Mouse (Mus musculus) hindbrain, embryonic 13.5 days (tissue): ENCODE measurements around the gene Dpf3. TPM values are rescaled to one million over a fixed set of nuclear protein-coding genes. Genes with fewer than 3 reads are reported as not detected.

ENCODE experiments used
- ATAC-seq: fragments of 200-750 bp; cut with Nextera tagmentation; 2 replicates; pipeline ENCODE4 v1.8.0; 2017; ENCODE audit warnings: moderate TSS enrichment; ENCODE audit not compliant: low FRiP score
- H3K27ac ChIP-seq: fragments of 300-500 bp; sonication (generic); 2 replicates; pipeline ENCODE4 v1.5.1; 2015; ENCODE audit warnings: inconsistent platforms, mild to moderate bottlenecking, moderate library complexity
- H3K27me3 ChIP-seq: fragments of 300-500 bp; sonication (generic); 2 replicates; pipeline ENCODE4 v1.6.1; 2015; ENCODE audit warnings: mild to moderate bottlenecking, inconsistent platforms
- H3K36me3 ChIP-seq: fragments of 300-500 bp; sonication (generic); 2 replicates; pipeline ENCODE4 v1.6.1; 2015; ENCODE audit warnings: mild to moderate bottlenecking, inconsistent platforms
- H3K4me1 ChIP-seq: fragments of 300-500 bp; sonication (generic); replicated peaks from 2 replicates; pipeline ENCODE4 v1.6.1; 2015; ENCODE audit warnings: inconsistent platforms
- H3K4me2 ChIP-seq: fragments of 300-500 bp; sonication (generic); 2 replicates; pipeline ENCODE4 v1.6.1; 2015; ENCODE audit warnings: inconsistent platforms, mild to moderate bottlenecking, moderate library complexity
- H3K4me3 ChIP-seq: fragments of 300-500 bp; sonication (generic); 2 replicates; pipeline ENCODE4 v1.5.1; 2015; ENCODE audit warnings: mild to moderate bottlenecking, inconsistent platforms
- H3K9ac ChIP-seq: fragments of 300-500 bp; sonication (generic); 2 replicates; pipeline ENCODE4 v1.6.1; 2015; ENCODE audit warnings: mild to moderate bottlenecking, inconsistent platforms
- H3K9me3 ChIP-seq: fragments of 300-500 bp; sonication (generic); 2 replicates; pipeline ENCODE4 v1.6.1; 2016; ENCODE audit warnings: inconsistent platforms
- WGBS: fragments of 180-500 bp; shearing (Covaris S2); methylation state at CpG from one replicate; pipeline ENCODE4 v1.1.7; 2015; 5-methylcytosine and 5-hydroxymethylcytosine counted together
- polyA plus RNA-seq: library from polyadenylated mRNA; unstranded; fragments of >200 nt; fragmentation: Nextera tagmentation; extraction: Ambion mirVana; gene quantifications from 2 replicates; pipeline ENCODE4 v1.2.1, GENCODE M21; 2015

The Dpf3 gene
- polyA plus RNA-seq, 1 experiment from 2014 or later: 27.7 TPM

- no peak overlapping the region for H3K27ac ChIP-seq
- no peaks in the 10 kb centered on the region for H3K36me3 ChIP-seq
- no peak overlapping the region for H3K4me2 ChIP-seq
- no peaks in the 10 kb centered on the region for H3K27me3 ChIP-seq
- peaks cover 14% of the 10 kb centered on the region; the same call in 1 of the 2 replicates for H3K4me1 ChIP-seq
- no peaks in the 10 kb centered on the region for H3K9me3 ChIP-seq
- ATAC-seq: no peak
- no peak overlapping the region for H3K4me3 ChIP-seq
- whole genome bisulfite sequencing: 49% methylated on average over 8 of the region's 8 CpGs
- H3K9ac ChIP-seq: no peak overlapping the region
Observed at GRCm38 (mm10) chr12:83451850-83452249, 35.7 kb downstream of the Dpf3 start.

- Histone ChIP-seq H3K4me3 (no peak overlapping the region), H3K9ac (no peak overlapping the region), H3K4me2 (no peak overlapping the region), H3K4me1 (peaks cover 14% of the 10 kb centered on the region; the same call in 1 of the 2 replicates), H3K27ac (no peak overlapping the region), H3K27me3 (no peaks in the 10 kb centered on the region), H3K9me3 (no peaks in the 10 kb centered on the region), H3K36me3 (no peaks in the 10 kb centered on the region)
- 96% methylated on average over 1 of the region's 1 CpGs for WGBS
- ATAC-seq: no peak
Observed at GRCm38 (mm10) chr12:83450471-83450870, 37.0 kb downstream of the Dpf3 start.

GRCm38 (mm10) chr12:83449202-83449601 lies 38.3 kb downstream of the Dpf3 start:
- WGBS: 86% methylated on average over 7 of the region's 7 CpGs
- H3K9me3 ChIP-seq: no peaks in the 10 kb centered on the region
- ATAC-seq: no peak

GRCm38 (mm10) chr12:83445587-83445986 lies 41.9 kb downstream of the Dpf3 start:
- no peak for ATAC-seq

More at GRCm38 (mm10) chr12:83449202-83449601, 38.3 kb downstream of the Dpf3 start:
- no peak overlapping the region for H3K4me2 ChIP-seq
- no peak overlapping the region for H3K9ac ChIP-seq
- H3K36me3 ChIP-seq: no peaks in the 10 kb centered on the region
- peaks cover 14% of the 10 kb centered on the region; the same call in 1 of the 2 replicates for H3K4me1 ChIP-seq
- H3K4me3 ChIP-seq: no peak overlapping the region
- no peaks in the 10 kb centered on the region for H3K27me3 ChIP-seq
- no peak overlapping the region for H3K27ac ChIP-seq

GRCm38 (mm10) chr12:83444448-83444847 lies 43.1 kb downstream of the Dpf3 start:
- no peak for ATAC-seq
- WGBS: 93% methylated on average over 2 of the region's 2 CpGs

More at GRCm38 (mm10) chr12:83445587-83445986, 41.9 kb downstream of the Dpf3 start:
- 78% methylated on average over 6 of the region's 6 CpGs for WGBS
- no peak overlapping the region for H3K9ac ChIP-seq
- H3K36me3 ChIP-seq: no peaks in the 10 kb centered on the region
- H3K4me3 ChIP-seq: no peak overlapping the region
- H3K27ac ChIP-seq: no peak overlapping the region
- H3K4me1 ChIP-seq: peaks cover 14% of the 10 kb centered on the region; the same call in 1 of the 2 replicates
- H3K9me3 ChIP-seq: no peaks in the 10 kb centered on the region
- H3K27me3 ChIP-seq: no peaks in the 10 kb centered on the region
- no peak overlapping the region for H3K4me2 ChIP-seq

GRCm38 (mm10) chr12:83438002-83438401 lies 49.5 kb downstream of the Dpf3 start:
- Histone ChIP-seq H3K4me3 (no peak overlapping the region), H3K27ac (no peak overlapping the region), H3K27me3 (no peaks in the 10 kb centered on the region), H3K9me3 (no peaks in the 10 kb centered on the region), H3K4me2 (no peak overlapping the region), H3K36me3 (no peaks in the 10 kb centered on the region), H3K4me1 (0 out of 2 replicates have a peak, but pooled peaks cover 5% of the 10 kb centered on the region), H3K9ac (no peak overlapping the region)
- 96% methylated on average over 2 of the region's 2 CpGs for WGBS
- ATAC-seq: no peak

More at GRCm38 (mm10) chr12:83444448-83444847, 43.1 kb downstream of the Dpf3 start:
- no peak overlapping the region for H3K27ac ChIP-seq
- no peak overlapping the region for H3K4me3 ChIP-seq
- H3K9me3 ChIP-seq: no peaks in the 10 kb centered on the region
- H3K9ac ChIP-seq: no peak overlapping the region
- H3K4me1 ChIP-seq: peaks cover 14% of the 10 kb centered on the region; the same call in 1 of the 2 replicates
- H3K4me2 ChIP-seq: no peak overlapping the region
- no peaks in the 10 kb centered on the region for H3K36me3 ChIP-seq
- no peaks in the 10 kb centered on the region for H3K27me3 ChIP-seq

- H3K27ac ChIP-seq: no peak overlapping the region
- no peaks in the 10 kb centered on the region for H3K36me3 ChIP-seq
- no peak overlapping the region for H3K4me3 ChIP-seq
- H3K9ac ChIP-seq: no peak overlapping the region
- H3K27me3 ChIP-seq: no peaks in the 10 kb centered on the region
- 0 out of 2 replicates have a peak, but pooled peaks cover 6% of the 10 kb centered on the region for H3K4me1 ChIP-seq
- no peak overlapping the region for H3K4me2 ChIP-seq
- no peaks in the 10 kb centered on the region for H3K9me3 ChIP-seq
- ATAC-seq: no peak
- 65% methylated on average over 10 of the region's 10 CpGs for WGBS
Observed at GRCm38 (mm10) chr12:83433987-83434698, 53.4 kb downstream of the Dpf3 start.

- H3K9me3 ChIP-seq: no peaks in the 10 kb centered on the region
Observed at GRCm38 (mm10) chr12:83433436-83433835, 54.1 kb downstream of the Dpf3 start.

GRCm38 (mm10) chr12:83430207-83430606 lies 57.3 kb downstream of the Dpf3 start:
- H3K27me3 ChIP-seq: no peaks in the 10 kb centered on the region
- no peaks in the 10 kb centered on the region for H3K9me3 ChIP-seq
- peaks cover 30% of the 10 kb centered on the region for H3K4me1 ChIP-seq
- no peak overlapping the region for H3K4me2 ChIP-seq
- no peak overlapping the region for H3K27ac ChIP-seq
- H3K9ac ChIP-seq: no peak overlapping the region
- no peak overlapping the region for H3K4me3 ChIP-seq
- H3K36me3 ChIP-seq: no peaks in the 10 kb centered on the region
- WGBS: 94% methylated on average over 5 of the region's 5 CpGs
- no peak for ATAC-seq

More at GRCm38 (mm10) chr12:83433436-83433835, 54.1 kb downstream of the Dpf3 start:
- Histone ChIP-seq H3K9ac (no peak overlapping the region), H3K27me3 (no peaks in the 10 kb centered on the region), H3K27ac (no peak overlapping the region), H3K36me3 (no peaks in the 10 kb centered on the region), H3K4me3 (no peak overlapping the region), H3K4me1 (peaks cover 7% of the 10 kb centered on the region; the same call in 1 of the 2 replicates), H3K4me2 (no peak overlapping the region)
- no peak for ATAC-seq
- WGBS: 99% methylated on average over 4 of the region's 4 CpGs

- H3K36me3 ChIP-seq: no peaks in the 10 kb centered on the region
- no peaks in the 10 kb centered on the region for H3K27me3 ChIP-seq
- no peaks in the 10 kb centered on the region for H3K9me3 ChIP-seq
- H3K4me3 ChIP-seq: no peak overlapping the region
- no peak overlapping the region for H3K4me2 ChIP-seq
- no peak overlapping the region for H3K27ac ChIP-seq
- 63% methylated on average over 9 of the region's 9 CpGs for WGBS
- H3K9ac ChIP-seq: no peak overlapping the region
- ATAC-seq: no peak
- H3K4me1 ChIP-seq: peaks cover 34% of the 10 kb centered on the region
Observed at GRCm38 (mm10) chr12:83428016-83428415, 59.5 kb downstream of the Dpf3 start.

GRCm38 (mm10) chr12:83427601-83428000 lies 59.9 kb downstream of the Dpf3 start:
- Histone ChIP-seq H3K4me2 (no peak overlapping the region), H3K9ac (no peak overlapping the region), H3K4me1 (peaks cover 33% of the 10 kb centered on the region), H3K4me3 (no peak overlapping the region), H3K36me3 (no peaks in the 10 kb centered on the region), H3K27me3 (no peaks in the 10 kb centered on the region), H3K27ac (no peak overlapping the region), H3K9me3 (no peaks in the 10 kb centered on the region)
- no peak for ATAC-seq
- 63% methylated on average over 4 of the region's 4 CpGs for WGBS

- no peak for ATAC-seq
- no peak overlapping the region; the same call in 1 of the 2 replicates for H3K27ac ChIP-seq
Observed at GRCm38 (mm10) chr12:83426326-83426725, 61.2 kb downstream of the Dpf3 start.

GRCm38 (mm10) chr12:83425736-83426135 lies 61.8 kb downstream of the Dpf3 start:
- H3K4me1 ChIP-seq: peaks cover 33% of the 10 kb centered on the region
- WGBS: 56% methylated on average over 7 of the region's 7 CpGs
- H3K36me3 ChIP-seq: no peaks in the 10 kb centered on the region
- H3K27me3 ChIP-seq: no peaks in the 10 kb centered on the region
- H3K4me2 ChIP-seq: no peak overlapping the region
- no peak overlapping the region for H3K4me3 ChIP-seq
- no peak overlapping the region for H3K9ac ChIP-seq
- no peak for ATAC-seq
- H3K27ac ChIP-seq: no peak overlapping the region
- H3K9me3 ChIP-seq: no peaks in the 10 kb centered on the region

More at GRCm38 (mm10) chr12:83426326-83426725, 61.2 kb downstream of the Dpf3 start:
- WGBS: 70% methylated on average over 5 of the region's 5 CpGs
- Histone ChIP-seq H3K9me3 (no peaks in the 10 kb centered on the region), H3K4me1 (peaks cover 33% of the 10 kb centered on the region), H3K9ac (no peak overlapping the region), H3K27me3 (no peaks in the 10 kb centered on the region), H3K36me3 (no peaks in the 10 kb centered on the region), H3K4me3 (no peak overlapping the region), H3K4me2 (no peak overlapping the region)
